Mouse (Mus musculus): ENCODE measurements around the gene Vti1a. TPM values are rescaled to one million over a fixed set of nuclear protein-coding genes. Genes with fewer than 3 reads are reported as not detected.
A peak's percentile ranks its signal among the peaks of the same experiment; 100 is the strongest.

Gene Vti1a
- polyA plus RNA-seq, 1 experiment from 2014 or later, result 19.6 TPM

GRCm38 (mm10) chr19:55544498-55544897 lies 228.4 kb downstream of the Vti1a start:
- no peak overlapping the region for H3K4me2 ChIP-seq
- H3K9me3 ChIP-seq (replicated peaks), result no peaks in the 10 kb centered on the region
- H3K4me3 ChIP-seq, result no peak overlapping the region
- H3K36me3 ChIP-seq, result no peaks in the 10 kb centered on the region
- WGBS, result 40% methylated on average over 5 of the region's 5 CpGs
- H3K27me3 ChIP-seq (replicated peaks), result no peaks in the 10 kb centered on the region
- H3K9ac ChIP-seq, result no peak overlapping the region
- ATAC-seq (ENCODE audit: insufficient number of reproducible peaks, low FRiP score), result no peak
- peaks cover 34% of the 10 kb centered on the region for H3K4me1 ChIP-seq (replicated peaks)
- H3K27ac ChIP-seq (ENCODE audit: poor library complexity, severe bottlenecking), result no peak overlapping the region

DNA sequence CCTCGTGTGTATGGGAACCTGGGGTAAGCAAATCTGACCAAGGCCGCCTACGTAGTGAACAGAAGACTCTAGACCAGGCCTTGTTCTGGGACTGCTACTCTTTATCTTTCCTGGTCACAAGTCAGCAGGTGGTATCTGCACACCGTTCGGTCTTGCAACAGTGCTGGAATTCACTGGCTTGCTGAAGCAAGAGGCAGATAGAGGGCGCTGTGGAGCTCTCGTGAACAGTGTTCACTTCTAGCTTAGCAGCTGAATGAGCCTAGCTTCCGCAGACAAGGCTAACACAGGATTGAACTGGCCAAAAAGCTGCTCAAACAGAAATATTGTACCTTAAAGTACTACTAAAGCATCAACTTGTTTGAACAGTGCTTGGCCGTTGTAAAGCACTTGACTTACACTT lies 229.4 kb downstream of the Vti1a start:
- Histone ChIP-seq H3K4me3 (no peak overlapping the region), H3K36me3 (no peaks in the 10 kb centered on the region), H3K9ac (no peak overlapping the region), H3K27me3 (replicated peaks) (0 out of 2 replicates have a peak, but pooled peaks cover 4% of the 10 kb centered on the region), H3K4me1 (replicated peaks) (peaks cover 34% of the 10 kb centered on the region), H3K27ac (ENCODE audit: poor library complexity, severe bottlenecking) (no peak overlapping the region), H3K9me3 (replicated peaks) (no peaks in the 10 kb centered on the region), H3K4me2 (no peak overlapping the region)
- 39% methylated on average over 9 of the region's 9 CpGs for WGBS
- ATAC-seq (ENCODE audit: insufficient number of reproducible peaks, low FRiP score), result peak; percentile 66; the same call in 1 of the 2 replicates

DNA sequence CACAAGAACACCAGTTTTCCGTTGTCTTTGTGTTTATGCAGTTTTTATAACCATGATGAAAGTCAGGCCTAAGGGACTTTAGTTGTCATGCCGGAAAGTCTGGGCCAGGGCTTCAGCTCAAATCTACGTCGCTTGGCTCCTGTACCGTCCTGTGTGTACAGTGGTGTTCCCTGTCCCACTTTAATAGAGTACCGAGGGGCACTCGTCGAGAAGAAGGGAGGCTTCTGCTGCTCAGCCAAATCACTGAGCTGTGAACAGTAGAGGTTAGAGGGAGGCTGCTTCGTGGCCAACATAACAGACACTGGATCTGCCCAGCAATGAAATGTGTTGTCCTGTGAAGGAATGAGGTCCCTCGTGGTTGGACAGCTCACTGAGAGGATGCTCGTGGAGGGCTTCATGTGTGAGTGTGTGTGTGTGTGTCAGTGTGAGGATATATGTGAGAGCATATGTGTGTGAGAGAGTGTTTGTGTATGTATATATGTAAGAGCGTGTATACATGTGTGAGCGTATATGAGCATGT lies 230.0 kb downstream of the Vti1a start:
- WGBS, result 83% methylated on average over 13 of the region's 13 CpGs
- Histone ChIP-seq H3K27me3 (replicated peaks) (0 out of 2 replicates have a peak, but pooled peaks cover 4% of the 10 kb centered on the region), H3K4me1 (replicated peaks) (peaks cover 39% of the 10 kb centered on the region), H3K27ac (ENCODE audit: poor library complexity, severe bottlenecking) (no peak overlapping the region), H3K4me3 (no peak overlapping the region), H3K36me3 (no peaks in the 10 kb centered on the region), H3K4me2 (no peak overlapping the region), H3K9ac (no peak overlapping the region), H3K9me3 (replicated peaks) (no peaks in the 10 kb centered on the region)
- no peak for ATAC-seq (ENCODE audit: insufficient number of reproducible peaks, low FRiP score)

DNA sequence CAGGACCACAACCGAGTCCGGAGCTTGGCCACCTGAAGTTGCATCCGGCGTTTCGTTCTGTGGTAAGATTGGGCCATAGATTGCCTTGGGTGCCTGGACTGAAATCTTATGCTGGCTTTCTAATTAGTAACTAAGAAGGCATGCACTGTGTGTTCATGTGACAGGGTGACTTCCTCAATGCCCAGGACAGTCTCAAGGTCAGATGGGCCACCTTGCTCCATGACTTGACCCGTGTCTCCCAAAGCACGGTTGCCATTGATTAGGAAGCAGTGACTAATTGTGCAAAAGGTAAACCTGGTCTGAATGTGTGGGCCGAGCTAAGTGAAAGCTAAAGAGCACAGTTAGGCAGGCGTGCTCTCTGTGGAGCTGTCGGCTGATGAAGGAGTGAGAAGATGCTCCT lies 232.1 kb downstream of the Vti1a start:
- Histone ChIP-seq H3K27ac (ENCODE audit: poor library complexity, severe bottlenecking) (no peak overlapping the region), H3K9ac (no peak overlapping the region), H3K27me3 (replicated peaks) (0 out of 2 replicates have a peak, but pooled peaks cover 4% of the 10 kb centered on the region), H3K4me2 (no peak overlapping the region), H3K9me3 (replicated peaks) (no peaks in the 10 kb centered on the region), H3K4me3 (no peak overlapping the region), H3K4me1 (replicated peaks) (peaks cover 41% of the 10 kb centered on the region), H3K36me3 (no peaks in the 10 kb centered on the region)
- no peak for ATAC-seq (ENCODE audit: insufficient number of reproducible peaks, low FRiP score)
- WGBS, result 83% methylated on average over 10 of the region's 10 CpGs

- H3K4me1 ChIP-seq (replicated peaks), result peaks cover 42% of the 10 kb centered on the region
- no peak overlapping the region for H3K4me3 ChIP-seq
- 59% methylated on average over 10 of the region's 10 CpGs for whole genome bisulfite sequencing
- H3K27ac ChIP-seq (ENCODE audit: poor library complexity, severe bottlenecking), result no peak overlapping the region
- H3K9ac ChIP-seq, result no peak overlapping the region
- H3K27me3 ChIP-seq (replicated peaks), result 0 out of 2 replicates have a peak, but pooled peaks cover 4% of the 10 kb centered on the region
- no peaks in the 10 kb centered on the region for H3K36me3 ChIP-seq
- 0 out of 2 replicates have a peak, but pooled peaks have one; percentile 38 for ATAC-seq (ENCODE audit: insufficient number of reproducible peaks, low FRiP score)
- H3K4me2 ChIP-seq, result no peak overlapping the region
- H3K9me3 ChIP-seq (replicated peaks), result no peaks in the 10 kb centered on the region
Observed at GRCm38 (mm10) chr19:55548656-55549055, 232.6 kb downstream of the Vti1a start.

- H3K36me3 ChIP-seq, result no peaks in the 10 kb centered on the region
- H3K27me3 ChIP-seq (replicated peaks), result 0 out of 2 replicates have a peak, but pooled peaks cover 4% of the 10 kb centered on the region
- H3K4me1 ChIP-seq (replicated peaks), result peaks cover 44% of the 10 kb centered on the region
- no peak overlapping the region for H3K27ac ChIP-seq (ENCODE audit: poor library complexity, severe bottlenecking)
- no peak for ATAC-seq (ENCODE audit: insufficient number of reproducible peaks, low FRiP score)
- H3K4me3 ChIP-seq, result no peak overlapping the region
- H3K4me2 ChIP-seq, result no peak overlapping the region
- no peaks in the 10 kb centered on the region for H3K9me3 ChIP-seq (replicated peaks)
- no peak overlapping the region for H3K9ac ChIP-seq
- 90% methylated on average over 6 of the region's 6 CpGs for WGBS
Observed at GRCm38 (mm10) chr19:55550176-55550575, 234.1 kb downstream of the Vti1a start.

- no peak for ATAC-seq (ENCODE audit: insufficient number of reproducible peaks, low FRiP score)
- H3K27ac ChIP-seq (ENCODE audit: poor library complexity, severe bottlenecking), result no peak overlapping the region
- H3K4me1 ChIP-seq (replicated peaks), result peaks cover 54% of the 10 kb centered on the region
- WGBS, result 29% methylated on average over 7 of the region's 7 CpGs
- 0 out of 2 replicates have a peak, but pooled peaks cover 4% of the 10 kb centered on the region for H3K27me3 ChIP-seq (replicated peaks)
- H3K9ac ChIP-seq, result no peak overlapping the region
- no peaks in the 10 kb centered on the region for H3K9me3 ChIP-seq (replicated peaks)
- no peaks in the 10 kb centered on the region for H3K36me3 ChIP-seq
- no peak overlapping the region for H3K4me3 ChIP-seq
- H3K4me2 ChIP-seq, result no peak overlapping the region
Observed at GRCm38 (mm10) chr19:55552339-55552738, 236.2 kb downstream of the Vti1a start.

DNA sequence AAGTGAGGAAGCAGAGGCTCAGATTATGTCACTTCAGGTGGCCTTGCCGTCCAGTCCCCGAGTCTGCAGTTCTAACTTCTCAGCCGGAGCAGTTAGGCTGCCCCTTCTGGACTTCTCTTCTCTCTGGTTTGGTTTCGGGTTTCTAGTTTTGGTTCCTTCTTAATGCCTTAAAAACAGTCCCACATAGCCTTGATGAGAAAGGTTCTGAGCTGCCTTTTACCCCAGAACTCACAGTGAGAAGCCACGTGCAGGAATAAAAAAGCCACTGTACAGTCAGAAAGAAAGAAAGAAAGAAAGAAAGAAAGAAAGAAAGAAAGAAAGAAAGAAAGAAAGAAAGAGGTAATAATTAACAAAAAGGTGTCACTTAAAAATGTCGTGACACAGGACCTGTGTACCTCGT lies 236.8 kb downstream of the Vti1a start:
- no peaks in the 10 kb centered on the region for H3K9me3 ChIP-seq (replicated peaks)
- no peak overlapping the region for H3K27ac ChIP-seq (ENCODE audit: poor library complexity, severe bottlenecking)
- no peak overlapping the region for H3K9ac ChIP-seq
- no peak overlapping the region for H3K4me3 ChIP-seq
- 66% methylated on average over 7 of the region's 7 CpGs for WGBS
- 0 out of 2 replicates have a peak, but pooled peaks cover 4% of the 10 kb centered on the region for H3K27me3 ChIP-seq (replicated peaks)
- H3K4me2 ChIP-seq, result no peak overlapping the region
- no peaks in the 10 kb centered on the region for H3K36me3 ChIP-seq
- ATAC-seq (ENCODE audit: insufficient number of reproducible peaks, low FRiP score), result no peak
- peaks cover 54% of the 10 kb centered on the region for H3K4me1 ChIP-seq (replicated peaks)

DNA sequence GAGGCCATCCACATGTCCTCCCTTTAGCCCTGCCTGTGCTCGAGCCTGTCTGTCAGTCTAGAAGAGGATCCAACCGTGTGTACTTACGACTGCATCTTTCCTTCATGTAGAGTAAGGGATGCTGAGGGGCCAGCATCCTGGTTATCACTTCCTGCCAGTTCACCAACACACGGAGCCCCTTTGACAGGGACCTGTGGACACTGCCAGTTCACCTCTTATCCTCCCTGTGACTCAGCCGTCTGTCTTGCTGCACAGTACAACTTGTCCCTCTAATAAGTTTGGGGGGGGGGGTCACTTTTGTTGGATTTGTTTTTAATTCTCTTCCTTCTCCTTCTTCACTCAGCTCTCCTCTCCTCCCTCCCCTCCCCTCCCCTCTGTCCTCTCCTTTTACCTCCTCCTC lies 238.2 kb downstream of the Vti1a start:
- no peak for ATAC-seq (ENCODE audit: insufficient number of reproducible peaks, low FRiP score)
- WGBS, result 50% methylated on average over 5 of the region's 5 CpGs
- H3K27ac ChIP-seq (ENCODE audit: poor library complexity, severe bottlenecking), result no peak overlapping the region
- no peak overlapping the region for H3K9ac ChIP-seq
- no peaks in the 10 kb centered on the region for H3K9me3 ChIP-seq (replicated peaks)
- H3K36me3 ChIP-seq, result no peaks in the 10 kb centered on the region
- H3K27me3 ChIP-seq (replicated peaks), result 0 out of 2 replicates have a peak, but pooled peaks cover 4% of the 10 kb centered on the region
- H3K4me3 ChIP-seq, result no peak overlapping the region
- H3K4me1 ChIP-seq (replicated peaks), result peaks cover 45% of the 10 kb centered on the region
- H3K4me2 ChIP-seq, result no peak overlapping the region

DNA sequence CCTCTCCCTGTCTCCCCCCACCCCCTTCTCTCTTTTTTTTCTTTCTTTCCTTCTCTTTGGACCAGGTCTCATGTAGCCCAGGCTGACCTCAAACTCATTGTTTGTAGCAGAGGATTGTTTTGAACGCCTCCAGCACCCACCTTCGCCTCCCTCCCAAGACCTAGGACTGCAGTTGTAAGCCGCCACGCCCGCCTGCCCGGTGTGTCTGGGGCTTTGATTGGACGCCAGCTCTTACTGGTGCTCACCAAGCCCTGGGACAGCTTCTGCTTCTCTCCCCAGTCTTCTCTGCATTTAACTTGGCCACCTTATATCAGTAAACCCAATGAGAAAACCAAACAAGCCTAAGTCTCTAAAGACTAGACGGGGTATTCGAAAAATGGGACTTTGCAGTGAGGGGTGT lies 238.6 kb downstream of the Vti1a start:
- H3K4me1 ChIP-seq (replicated peaks), result peaks cover 49% of the 10 kb centered on the region
- H3K27me3 ChIP-seq (replicated peaks), result 0 out of 2 replicates have a peak, but pooled peaks cover 6% of the 10 kb centered on the region
- WGBS, result 81% methylated on average over 9 of the region's 9 CpGs
- no peak overlapping the region for H3K27ac ChIP-seq (ENCODE audit: poor library complexity, severe bottlenecking)
- H3K4me2 ChIP-seq, result no peak overlapping the region
- no peak overlapping the region for H3K9ac ChIP-seq
- no peak for ATAC-seq (ENCODE audit: insufficient number of reproducible peaks, low FRiP score)
- no peaks in the 10 kb centered on the region for H3K9me3 ChIP-seq (replicated peaks)
- H3K36me3 ChIP-seq, result no peaks in the 10 kb centered on the region
- no peak overlapping the region for H3K4me3 ChIP-seq

- H3K4me2 ChIP-seq, result peak overlapping the region; percentile 45
- ATAC-seq (ENCODE audit: insufficient number of reproducible peaks, low FRiP score), result peak; percentile 61
- H3K9me3 ChIP-seq (replicated peaks), result no peaks in the 10 kb centered on the region
- 24% methylated on average over 21 of the region's 21 CpGs for WGBS
- H3K36me3 ChIP-seq, result no peaks in the 10 kb centered on the region
- H3K27ac ChIP-seq (ENCODE audit: poor library complexity, severe bottlenecking), result peak overlapping the region; percentile 31; the same call in 1 of the 2 replicates
- H3K4me3 ChIP-seq, result peak overlapping the region; percentile 2; the same call in 1 of the 2 replicates
- H3K27me3 ChIP-seq (replicated peaks), result 0 out of 2 replicates have a peak, but pooled peaks cover 2% of the 10 kb centered on the region
- H3K4me1 ChIP-seq (replicated peaks), result peaks cover 45% of the 10 kb centered on the region
- H3K9ac ChIP-seq, result no peak overlapping the region
Observed at GRCm38 (mm10) chr19:55556168-55556999, 240.3 kb downstream of the Vti1a start.
